ENCODE assay signal across 8 mouse cellular contexts in the genomic region with DNA sequence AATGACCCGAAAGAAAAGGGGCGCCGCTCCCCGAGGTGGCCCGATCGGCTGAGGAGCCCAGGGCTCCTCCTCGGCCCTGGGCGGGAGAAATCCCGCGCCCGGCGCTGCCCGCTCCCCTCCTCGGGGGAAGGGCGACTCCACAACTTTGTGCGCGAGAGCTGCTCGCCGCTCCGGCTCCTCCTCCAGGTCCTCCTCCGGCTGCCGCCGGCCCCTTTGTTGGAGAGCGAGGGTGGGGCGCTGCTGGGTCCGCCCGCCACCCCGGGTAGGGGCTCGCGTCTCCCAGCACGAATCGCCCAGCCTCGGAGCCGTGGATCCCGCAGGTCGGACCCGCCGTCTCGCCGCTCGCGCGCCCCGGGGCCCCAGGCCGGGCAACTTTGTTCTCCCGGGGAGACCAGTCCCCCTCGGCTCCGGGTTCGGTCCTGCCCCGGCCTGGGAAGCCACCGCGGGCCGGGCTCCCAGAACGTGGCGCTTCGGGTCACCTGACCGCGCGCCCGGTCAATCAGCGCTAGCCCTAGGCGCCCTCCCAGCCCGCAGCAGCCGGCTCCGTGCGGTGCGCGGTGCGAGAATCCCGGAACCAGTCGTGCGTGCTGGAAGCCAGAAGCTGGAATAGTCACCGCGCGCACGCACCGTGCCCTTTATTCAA. TPM values are rescaled to one million over a fixed set of nuclear protein-coding genes. Genes with fewer than 3 reads are reported as not detected.
A peak's percentile ranks its signal among the peaks of the same experiment; 100 is the strongest.
DNase-seq lines count a peak whose midpoint lies in the region; ATAC-seq and TF ChIP-seq lines count a peak whose summit lies in the region.

Gene Utrn, minus strand, starts transcription at position 337 of the 643 bp plus-strand sequence.

- no peaks in the 10 kb centered on the region for H3K9me3 ChIP-seq in erythroblast, embryonic 14.5 days (ENCODE audit: control insufficient read depth, low read length)
- H3K9me3 ChIP-seq in heart, embryonic 13.5 days = no peaks in the 10 kb centered on the region
- H3K9me3 ChIP-seq in neural tube, embryonic 14.5 days (ENCODE audit: control insufficient read depth, low read length) = no peaks in the 10 kb centered on the region

- peaks cover 27% of the 10 kb centered on the region for H3K27me3 ChIP-seq in erythroblast, embryonic 14.5 days (ENCODE audit: control insufficient read depth)
- H3K27me3 ChIP-seq in heart, embryonic 13.5 days (replicated peaks) = no peaks in the 10 kb centered on the region
- H3K27me3 ChIP-seq in neural tube, embryonic 14.5 days (ENCODE audit: control insufficient read depth, insufficient read depth, low read length) = no peaks in the 10 kb centered on the region
- no peaks in the 10 kb centered on the region for H3K27me3 ChIP-seq in thymus, adult 2 months (ENCODE audit: control insufficient read depth, insufficient read depth, low read length)

- H3K4me3 ChIP-seq in erythroblast, embryonic 14.5 days (replicated peaks) = peak within 1 kb of the TSS; percentile 64
- peak within 1 kb of the TSS; percentile 78 for H3K4me3 ChIP-seq in heart, embryonic 13.5 days
- H3K4me3 ChIP-seq in neural tube, embryonic 14.5 days (ENCODE audit: low read depth, low read length) = peak within 1 kb of the TSS; percentile 65
- H3K4me3 ChIP-seq in thymus, adult 2 months (ENCODE audit: control insufficient read depth, insufficient read depth, low read length) = peak within 1 kb of the TSS; percentile 90

- peaks cover 23% of the 10 kb centered on the region for H3K4me1 ChIP-seq in erythroblast, embryonic 14.5 days (ENCODE audit: control insufficient read depth)
- peaks cover 27% of the 10 kb centered on the region for H3K4me1 ChIP-seq in heart, embryonic 13.5 days
- H3K4me1 ChIP-seq in neural tube, embryonic 14.5 days (ENCODE audit: control insufficient read depth, insufficient read depth, low read length) = 0 out of 2 replicates have a peak, but pooled peaks cover 8% of the 10 kb centered on the region
- peaks cover 11% of the 10 kb centered on the region for H3K4me1 ChIP-seq in thymus, adult 2 months (replicated peaks; ENCODE audit: control insufficient read depth, insufficient read depth, low read length)

- peak within 1 kb of the TSS; percentile 93 for H3K27ac ChIP-seq in heart, embryonic 13.5 days (replicated peaks)
- peak within 1 kb of the TSS; percentile 64 for H3K27ac ChIP-seq in neural tube, embryonic 14.5 days (ENCODE audit: low read depth, low read length)
- no peak within 1 kb of the TSS for H3K27ac ChIP-seq in thymus, adult 2 months (ENCODE audit: control insufficient read depth, insufficient read depth, low read length)

- H3K36me3 ChIP-seq in erythroblast, embryonic 14.5 days (ENCODE audit: control insufficient read depth) = no peaks in the 10 kb centered on the region
- no peaks in the 10 kb centered on the region for H3K36me3 ChIP-seq in heart, embryonic 13.5 days
- no peaks in the 10 kb centered on the region for H3K36me3 ChIP-seq in neural tube, embryonic 14.5 days (ENCODE audit: control insufficient read depth, insufficient read depth, low read length)
- H3K36me3 ChIP-seq in thymus, adult 2 months (ENCODE audit: control insufficient read depth, insufficient read depth, low read length) = no peaks in the 10 kb centered on the region

- H3K9ac ChIP-seq in heart, embryonic 13.5 days = peak within 1 kb of the TSS; percentile 95
- H3K9ac ChIP-seq in neural tube, embryonic 14.5 days (replicated peaks; ENCODE audit: low read depth, low read length) = peak within 1 kb of the TSS; percentile 68

- DNase-seq in brain, adult 2 months (ENCODE audit: low read depth, low spot score) = peak; percentile 67
- peak; percentile 93 for DNase-seq in kidney, postnatal 10 days
- peak; percentile 91 to 93 for DNase-seq in lung, adult 18-20 months
- DNase-seq in thymus, adult 2 months = peak; percentile 61

- under 1% methylated on average over 73 of the region's 77 CpGs for WGBS in heart, embryonic 13.5 days
- under 1% methylated on average over 55 of the region's 77 CpGs for WGBS in neural tube, embryonic 14.5 days
- WGBS in thymus, adult 2 months = 1% methylated on average over 77 of the region's 77 CpGs

- peak; percentile 59 for ATAC-seq in CD4-positive, CD25-positive, alpha-beta regulatory T cell, adult 4 months
- peak; percentile 71 for ATAC-seq in heart, embryonic 13.5 days (ENCODE audit: extremely low read depth, insufficient number of reproducible peaks, low FRiP score, low TSS enrichment)
- ATAC-seq in neural tube, embryonic 14.5 days (ENCODE audit: low read depth) = peak; percentile 81

- no peak for TF ChIP-seq CTCF in thymus, adult 2 months (IDR thresholded peaks at IDR 0.05; ENCODE audit: borderline replicate concordance, control insufficient read depth, extremely low read depth, insufficient read depth, low read length, poor library complexity)

- TF ChIP-seq POLR2A in thymus, adult 2 months (IDR thresholded peaks at IDR 0.05; ENCODE audit: control insufficient read depth, extremely low read depth, insufficient read depth, low read length, poor library complexity) = no peak

- H3K4me2 ChIP-seq in heart, embryonic 13.5 days = peak within 1 kb of the TSS; percentile 88
- peak within 1 kb of the TSS; percentile 84 for H3K4me2 ChIP-seq in neural tube, embryonic 14.5 days (ENCODE audit: low read depth, low read length)

RNA-seq across cellular contexts. Expression of gene Utrn, which starts in this region (rescaled TPM):
- 100 to 1,000 TPM; 414 to 617 TPM for polyA plus RNA-seq in CD4-positive, CD25-positive, alpha-beta regulatory T cell, adult 4 months (2017; shearing (Covaris generic))
- 0.01 TPM in 2 replicates for polyA plus RNA-seq in erythroblast, embryonic 14.5 days (2012)
- polyA plus RNA-seq in heart, embryonic 13.5 days (2015; fragmentation: Nextera tagmentation; extraction: Ambion mirVana) = 55.0 and 55.8 TPM in 2 replicates
- 16.0 and 28.3 TPM in 2 replicates for polyA plus RNA-seq in neural tube, embryonic 14.5 days (2014; fragmentation: Nextera tagmentation; extraction: Ambion mirVana)
- polyA plus RNA-seq in thymus, adult 2 months (2012; rRNA removed) = 25.7 and 30.3 TPM in 2 replicates

Comparison
In these comparisons a context has a peak if more than half of its experiments do, and no peak if none do; other contexts are left out.
1. RNA of gene Utrn (polyA plus RNA-seq): 414 to 617 TPM in CD4-positive, CD25-positive, alpha-beta regulatory T cell, adult 4 months, 55.0 to 55.8 TPM in heart, embryonic 13.5 days, 25.7 to 30.3 TPM in thymus, adult 2 months and 16.0 to 28.3 TPM in neural tube, embryonic 14.5 days; 0.01 TPM in erythroblast, embryonic 14.5 days; every median in the first group is over 10 times any median in the second.
2. Peak in every context shown above with its lines, with median percentiles within 50 percentile points of each other: ATAC-seq, DNase-seq and H3K4me3 ChIP-seq.